Mouse (Mus musculus) adrenal gland (tissue): ENCODE results near the gene Mrps18b.
"Not testable (repeated sequence)": the region's sequence is repeated elsewhere in the genome, so short reads cannot be mapped to it uniquely, and the experiment has no call there.

ENCODE experiments used
- intact Hi-C: fragments of 180-260 bp; cut with DNase I; formaldehyde crosslinking; loops from one replicate; pipeline ENCODE4 v1.15.1; 2025
- long read RNA-seq, 2 experiments: library from polyadenylated mRNA; unstranded; transcript quantifications; one replicate each; pipeline ENCODE4 v2.0.0; 2020; ENCODE audit warnings: borderline replicate concordance in 1 of 2; ENCODE audit not compliant: insufficient replicate concordance in 1 of 2

The Mrps18b gene
- long read RNA-seq, experiment 1, transcript Mrps18b-201 (7 exons, 1,079 nt): major isoform, 74 of 81 reads
- long read RNA-seq, experiment 1, partial matches to known transcripts: 1 of 81 reads
- long read RNA-seq, experiment 1, other reads (novel, unspliced or antisense): 2 of 81 reads
- long read RNA-seq, experiment 2, transcript Mrps18b-201 (7 exons, 1,079 nt): major isoform, 79 of 91 reads
- long read RNA-seq, experiment 2, partial matches to known transcripts: 0 of 91 reads
- long read RNA-seq, experiment 2, other reads (novel, unspliced or antisense): 7 of 91 reads

DNA sequence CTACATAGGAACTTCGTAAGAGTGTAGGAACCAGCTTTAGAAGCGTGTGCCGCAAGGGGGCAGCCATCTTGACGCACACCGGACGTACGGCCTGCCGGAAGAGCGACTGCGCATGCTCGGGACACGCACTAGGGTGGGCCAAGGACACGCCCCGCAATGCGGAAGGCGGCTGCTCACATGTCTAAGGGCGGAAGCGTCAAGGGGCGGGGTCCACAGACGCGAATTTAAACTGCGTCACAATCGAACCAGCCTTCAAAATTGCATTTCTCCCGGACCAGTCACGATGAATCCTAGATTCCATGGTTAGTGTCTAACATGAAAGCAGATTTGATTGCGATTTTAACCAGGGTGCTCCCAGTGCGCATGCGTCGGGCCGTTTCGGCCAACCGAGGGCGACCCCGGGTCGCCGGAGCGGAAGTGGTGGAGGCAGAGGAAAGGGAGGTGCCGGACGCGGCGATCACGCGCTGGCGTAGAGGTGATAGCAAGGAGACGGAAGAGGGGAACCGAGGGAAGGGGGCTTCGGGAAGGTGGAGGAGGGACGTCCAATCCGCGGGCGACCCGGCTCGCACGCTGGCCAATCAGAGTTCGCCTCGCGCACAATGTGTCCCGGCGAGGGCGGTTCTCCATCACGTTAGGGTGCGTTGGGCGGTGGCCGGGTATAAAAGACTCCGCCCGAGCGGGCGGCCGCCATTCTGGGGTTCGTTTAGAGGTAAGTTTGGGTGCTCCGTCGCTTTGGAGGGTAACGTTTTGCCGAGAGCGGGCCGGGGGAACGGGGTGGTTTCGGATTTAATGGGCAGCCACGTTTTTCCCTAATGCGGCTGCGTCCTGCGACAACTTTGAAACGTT is at the start of gene Mrps18b, which contains the start of gene Ppp1r10:
Gene Mrps18b (minus strand): TSS at position 93 of the 846 bp plus-strand sequence.
Gene Ppp1r10 (plus strand): TSS at position 138 of the 846 bp plus-strand sequence.
- intact Hi-C loops: no loop called here

DNA sequence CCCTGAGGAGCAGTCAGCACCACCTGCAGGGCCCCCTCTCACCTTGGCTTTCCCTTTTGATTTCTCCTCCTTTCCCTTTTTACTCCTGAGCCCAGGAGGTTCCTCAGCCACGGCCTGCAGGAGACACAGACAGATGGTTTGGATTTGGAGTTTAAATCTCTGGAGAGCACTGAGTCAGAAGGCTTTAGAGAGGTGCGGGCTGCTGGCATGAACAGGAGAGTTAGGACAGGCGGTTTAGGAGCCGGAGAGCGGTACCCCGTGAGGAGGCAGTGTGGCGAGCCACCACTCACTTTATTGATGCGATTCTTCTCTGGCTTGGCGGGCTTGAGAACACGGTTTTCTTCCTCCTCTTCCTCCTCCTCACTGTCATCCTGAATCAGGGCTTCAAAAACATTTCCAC is 47.1 kb upstream of the Mrps18b start:
- intact Hi-C loops: no loop called here

DNA sequence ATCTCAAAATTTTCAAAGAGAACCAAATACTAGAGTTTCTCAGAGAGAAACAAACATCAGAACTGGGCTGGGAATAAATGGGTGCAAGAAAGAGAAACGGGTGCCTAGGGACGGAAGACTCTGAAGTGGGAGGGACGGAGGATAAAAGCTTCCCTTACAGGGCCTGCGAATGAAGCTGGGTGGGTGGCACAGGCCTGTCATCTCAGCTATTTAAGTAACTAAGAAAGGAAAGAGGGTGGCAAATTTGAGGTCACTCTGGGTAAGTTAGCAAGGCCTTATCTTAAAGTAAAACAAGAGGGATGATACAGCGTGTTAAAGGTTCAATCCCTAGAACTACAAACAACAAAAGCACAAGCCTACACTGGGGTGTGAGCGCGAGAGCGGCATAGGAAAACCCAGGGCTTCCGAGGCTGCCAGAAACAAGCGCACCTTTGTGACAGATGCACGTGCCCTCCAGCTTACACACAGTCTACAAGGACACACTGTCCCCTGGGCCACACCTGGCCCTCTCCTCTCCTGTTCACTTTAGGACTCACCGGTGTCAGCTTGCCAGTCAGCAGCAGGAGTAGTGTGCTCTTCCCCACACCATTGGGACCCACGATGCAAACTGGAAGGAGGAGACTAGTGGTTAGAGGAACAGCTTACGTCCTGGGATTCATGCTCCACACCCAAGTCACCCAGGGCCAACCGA is 42.5 kb upstream of the Mrps18b start:
- intact Hi-C loops: no loop called here

DNA sequence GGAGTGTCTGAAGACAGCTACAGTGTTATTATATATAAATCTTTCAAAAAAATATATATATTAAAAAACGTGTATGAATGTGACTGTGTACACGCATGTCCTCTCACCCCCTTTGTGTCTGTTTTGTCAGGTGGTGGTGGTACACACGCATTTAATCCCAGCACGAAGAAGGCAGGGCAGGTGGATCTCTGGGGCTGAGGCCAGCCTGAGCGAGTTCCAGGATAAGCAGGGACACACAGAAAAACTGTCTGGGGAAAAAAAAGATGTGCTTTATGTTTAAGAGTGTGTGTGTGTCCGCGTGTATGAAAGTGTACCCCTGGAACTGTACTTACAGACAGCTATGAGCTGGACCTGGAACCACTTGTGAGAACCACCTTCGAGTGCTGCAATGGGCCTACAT is 38.5 kb upstream of the Mrps18b start:
- intact Hi-C loops: no loop called here

DNA sequence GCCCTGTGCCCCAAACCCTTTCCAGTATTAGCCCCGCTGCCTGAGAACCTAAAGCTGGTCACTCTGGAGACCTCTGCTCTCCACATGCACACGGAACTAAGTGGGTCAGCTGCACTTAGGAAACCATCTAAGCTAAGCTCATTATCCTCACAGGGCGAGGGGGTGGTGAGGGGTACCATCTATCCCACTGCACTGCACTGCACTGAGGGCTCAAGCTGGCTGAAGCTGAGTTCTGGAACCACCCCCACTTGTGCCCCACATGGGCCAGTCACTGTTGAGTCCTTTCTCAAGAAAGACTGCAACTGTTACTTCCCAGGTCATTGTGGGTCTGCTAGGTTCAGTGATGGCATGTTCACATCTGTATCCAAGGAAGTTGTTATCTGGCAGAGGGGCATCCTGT is 36.4 kb upstream of the Mrps18b start:
- intact Hi-C loops: not testable (repeated sequence)

DNA sequence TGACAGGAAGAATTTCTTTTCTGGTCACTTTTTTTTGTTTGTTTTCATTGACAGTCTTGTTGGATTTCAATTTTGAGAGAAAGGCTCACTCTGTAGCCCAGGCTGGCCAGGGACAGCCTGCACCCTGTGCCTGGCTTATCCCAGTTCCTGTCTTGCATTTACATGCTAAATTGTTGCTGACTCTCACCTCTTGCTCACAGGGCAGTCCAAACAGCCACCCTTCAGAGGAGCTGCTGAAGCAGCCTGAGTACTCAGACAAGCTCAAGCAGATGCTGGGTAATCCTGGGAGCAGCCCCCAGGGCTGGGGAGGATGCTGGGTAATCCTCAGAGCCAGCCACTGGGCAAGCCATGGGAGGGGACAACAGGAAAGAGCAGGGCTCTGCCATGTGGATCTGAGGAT is 34.8 kb upstream of the Mrps18b start:
- intact Hi-C loops: not testable (repeated sequence)

DNA sequence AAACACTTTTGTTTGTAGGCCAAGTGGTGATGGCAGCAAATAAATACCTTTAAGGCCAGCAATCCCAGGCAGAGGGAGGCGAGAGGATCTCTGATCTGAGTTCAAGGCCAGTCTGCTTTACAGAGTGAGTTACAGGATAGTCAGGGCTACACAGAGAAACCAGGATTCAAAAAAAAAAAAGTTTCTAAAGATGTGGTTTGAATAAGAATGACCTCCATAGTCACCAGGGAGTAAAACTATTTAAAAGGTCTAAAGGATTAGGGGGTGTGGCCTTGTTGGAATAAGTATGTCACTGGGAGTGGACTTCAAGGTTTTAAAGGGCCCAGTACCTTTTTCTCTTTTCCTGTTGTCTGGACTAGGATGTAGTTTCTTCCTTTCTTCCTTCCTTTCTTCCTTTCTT is 23.8 kb upstream of the Mrps18b start:
- intact Hi-C loops: loop anchor here (2.0 kb wide), 1 partner anchor 53 kb away; no protein-coding TSS in a partner anchor

DNA sequence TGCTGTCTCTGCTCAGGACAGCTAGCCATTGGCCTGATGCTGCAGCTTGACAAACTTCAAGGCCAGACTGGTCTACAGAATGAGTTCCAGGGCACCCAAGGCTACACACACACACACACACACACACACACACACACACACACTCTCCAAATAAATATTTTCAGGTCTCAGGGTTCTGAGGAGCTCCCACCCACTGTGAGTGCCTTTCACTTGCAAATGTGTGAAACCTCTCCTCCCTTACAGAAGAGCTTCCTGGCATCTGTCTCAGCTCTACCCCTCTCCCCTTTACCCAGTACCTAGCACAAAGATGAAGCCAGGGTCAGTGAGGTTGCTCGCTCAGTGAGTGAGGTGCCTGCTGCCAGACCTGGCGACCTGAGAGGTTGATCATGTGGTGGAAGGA is 22.9 kb upstream of the Mrps18b start:
- intact Hi-C loops: loop anchor here (2.0 kb wide), 1 partner anchor 54 kb away; no protein-coding TSS in a partner anchor

DNA sequence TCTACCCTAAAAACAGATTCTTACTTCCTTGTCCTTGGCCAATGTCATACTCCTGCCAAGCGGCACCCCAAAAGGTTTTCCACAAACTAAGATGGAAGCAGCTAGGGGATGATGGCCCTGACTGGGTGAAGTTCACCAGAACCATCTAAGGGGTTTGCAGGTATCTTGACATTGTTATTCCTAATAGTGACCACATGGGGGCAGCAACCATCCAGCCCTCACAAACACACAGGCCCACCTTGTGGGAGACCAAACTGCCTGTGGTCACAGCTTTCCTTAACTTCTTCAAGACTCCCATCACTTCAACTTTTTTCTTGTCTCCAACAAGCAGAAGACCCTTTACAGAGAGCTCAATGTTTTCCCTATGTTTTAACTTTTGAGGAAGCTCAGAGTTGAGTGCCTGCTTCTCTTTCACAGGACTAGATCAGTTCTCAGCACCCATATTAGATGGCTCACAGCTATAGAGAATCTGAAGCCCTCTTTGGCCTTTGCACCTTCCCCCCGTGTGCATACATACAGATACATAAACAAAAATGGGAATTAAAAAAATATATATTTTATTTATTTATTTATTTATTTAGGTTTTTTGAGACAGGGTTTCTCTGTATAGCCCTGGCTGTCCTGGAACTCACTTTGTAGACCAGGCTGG is 21.6 kb upstream of the Mrps18b start:
- intact Hi-C loops: loop anchor here (2.0 kb wide), 1 partner anchor 55 kb away; no protein-coding TSS in a partner anchor

DNA sequence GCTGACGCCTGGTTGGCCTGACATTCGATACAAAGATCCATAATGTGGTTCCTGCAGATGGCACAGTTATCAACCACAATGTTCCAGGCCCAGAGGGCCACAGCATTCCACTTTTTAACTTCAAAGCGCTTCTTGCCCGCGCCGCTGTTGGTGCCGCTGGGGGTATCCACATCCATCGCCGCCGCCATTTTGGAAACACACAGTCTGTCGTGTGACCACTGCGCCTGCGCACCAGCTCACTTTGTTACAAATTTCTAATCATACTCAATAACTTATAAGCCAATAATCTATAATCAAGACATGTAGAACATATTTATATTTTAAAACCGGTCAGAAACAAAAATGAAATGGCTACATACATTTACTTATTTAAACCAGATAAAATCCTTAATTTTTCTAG is 19.6 kb upstream of the Mrps18b start:
- intact Hi-C loops: not testable (repeated sequence)

DNA sequence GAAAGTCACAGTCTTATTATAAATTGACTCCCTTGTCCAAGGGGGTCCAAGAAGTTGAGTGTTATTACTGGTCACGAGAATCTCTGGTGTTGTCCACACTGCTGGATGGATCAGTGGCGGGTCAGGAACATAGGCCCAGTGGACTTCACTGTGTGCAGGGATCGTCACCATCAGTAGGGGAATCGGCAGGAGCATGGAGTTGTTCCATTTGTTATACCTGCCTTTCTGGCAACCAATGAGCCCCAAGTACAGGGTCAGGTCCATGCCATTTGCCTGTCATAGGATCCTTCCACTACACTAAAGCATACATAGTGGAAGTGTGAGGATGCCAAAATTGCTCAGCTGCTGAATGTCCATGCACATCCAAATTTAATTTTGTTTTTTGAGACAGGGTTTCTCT is 16.4 kb upstream of the Mrps18b start:
- intact Hi-C loops: no loop called here

DNA sequence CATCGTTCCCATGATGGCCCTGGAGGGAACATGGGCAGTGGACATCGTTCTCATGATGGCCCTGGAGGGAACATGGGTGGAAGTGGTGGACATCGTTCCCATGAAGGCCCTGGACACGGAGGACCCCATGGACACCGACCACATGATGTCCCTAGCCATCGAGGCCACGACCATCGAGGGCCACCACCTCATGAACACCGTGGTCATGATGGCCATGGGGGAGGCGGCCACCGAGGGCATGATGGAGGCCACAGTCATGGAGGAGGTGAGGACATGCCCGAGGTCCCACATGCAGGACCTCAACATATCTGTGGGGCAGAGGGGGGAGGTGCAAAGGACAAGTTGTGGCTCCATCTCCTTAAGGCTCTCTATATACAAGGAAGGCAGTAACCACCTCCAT is 14.4 kb upstream of the Mrps18b start:
- intact Hi-C loops: no loop called here

DNA sequence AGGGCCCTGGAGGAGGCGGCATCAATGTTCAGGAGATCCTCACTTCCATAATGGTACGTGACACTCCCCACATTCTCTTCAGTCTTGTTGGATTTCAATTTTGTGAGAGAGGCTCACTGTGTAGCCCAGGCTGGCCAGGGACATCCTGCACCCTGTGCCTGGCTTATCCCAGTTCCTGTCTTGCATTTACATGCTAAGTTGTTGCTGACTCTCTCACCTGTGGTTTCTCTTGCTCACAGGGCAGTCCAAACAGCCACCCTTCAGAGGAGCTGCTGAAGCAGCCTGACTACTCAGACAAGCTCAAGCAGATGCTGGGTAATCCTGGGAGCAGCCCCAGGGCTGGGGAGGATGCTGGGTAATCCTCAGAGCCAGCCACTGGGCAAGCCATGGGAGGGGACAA is 13.3 kb upstream of the Mrps18b start:
- intact Hi-C loops: no loop called here

DNA sequence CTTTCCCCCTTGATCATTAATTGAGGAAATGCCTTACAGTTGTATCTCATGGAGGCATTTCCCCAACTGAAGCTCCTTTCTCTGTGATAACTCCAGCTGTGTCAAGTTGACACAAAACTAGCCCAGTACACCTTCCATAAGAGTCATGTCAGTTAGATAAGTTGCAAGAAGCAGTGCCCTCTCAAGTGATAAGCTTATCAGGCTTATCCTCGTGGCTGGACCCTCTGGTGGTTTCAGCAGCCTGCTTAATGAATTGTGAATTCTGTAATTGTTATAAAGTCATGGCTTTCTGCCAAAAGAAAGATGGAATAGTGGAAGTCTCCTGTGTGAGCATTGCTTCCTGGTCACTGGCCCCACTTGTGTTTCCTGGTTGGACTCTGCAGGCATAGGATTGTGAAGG is 11.3 kb upstream of the Mrps18b start:
- intact Hi-C loops: no loop called here

DNA sequence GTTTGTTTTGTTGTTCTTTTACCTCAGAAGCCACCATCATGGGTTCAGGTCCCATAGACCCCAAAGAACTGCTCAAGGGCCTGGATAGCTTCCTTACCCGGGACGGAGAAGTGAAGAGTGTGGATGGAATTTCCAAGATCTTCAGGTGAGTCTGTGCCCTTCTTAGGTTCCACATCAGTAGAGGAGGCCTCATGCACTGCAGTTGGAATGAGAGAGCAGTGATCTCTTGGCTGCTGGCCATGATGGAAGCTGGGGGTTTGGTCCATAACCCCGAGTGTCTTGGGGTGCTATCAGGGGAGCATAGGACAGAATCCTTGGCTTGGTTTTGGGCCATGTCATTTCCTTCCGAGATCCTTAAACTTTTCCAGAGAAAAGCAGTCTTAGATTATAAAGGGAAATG is 7.1 kb upstream of the Mrps18b start:
- intact Hi-C loops: loop anchor here (5.0 kb wide), 1 partner anchor 54 kb away; the partner anchor contains the start of gene Gnl1

DNA sequence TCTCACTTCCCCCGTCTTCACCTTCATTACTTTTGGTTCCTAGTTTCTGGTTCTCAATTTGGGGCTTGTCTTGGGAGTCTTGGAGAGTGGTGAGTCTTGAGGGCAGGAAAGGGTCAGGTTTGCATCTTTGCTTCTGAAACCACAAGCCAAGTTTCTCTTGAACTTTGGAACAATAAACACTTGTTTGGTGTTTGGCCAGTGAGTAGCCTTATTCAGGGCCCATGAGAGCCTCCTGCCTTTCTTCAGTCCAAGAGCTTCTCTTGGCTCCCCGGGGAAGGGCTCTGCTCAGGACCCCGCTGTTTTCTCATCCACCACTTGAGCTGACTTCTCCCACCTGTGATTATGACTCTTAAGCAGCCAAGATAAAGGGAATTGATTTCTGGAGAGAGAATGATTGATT is 6.4 kb upstream of the Mrps18b start:
- intact Hi-C loops: loop anchor here (5.0 kb wide), 1 partner anchor 55 kb away; the partner anchor contains the start of gene Gnl1

DNA sequence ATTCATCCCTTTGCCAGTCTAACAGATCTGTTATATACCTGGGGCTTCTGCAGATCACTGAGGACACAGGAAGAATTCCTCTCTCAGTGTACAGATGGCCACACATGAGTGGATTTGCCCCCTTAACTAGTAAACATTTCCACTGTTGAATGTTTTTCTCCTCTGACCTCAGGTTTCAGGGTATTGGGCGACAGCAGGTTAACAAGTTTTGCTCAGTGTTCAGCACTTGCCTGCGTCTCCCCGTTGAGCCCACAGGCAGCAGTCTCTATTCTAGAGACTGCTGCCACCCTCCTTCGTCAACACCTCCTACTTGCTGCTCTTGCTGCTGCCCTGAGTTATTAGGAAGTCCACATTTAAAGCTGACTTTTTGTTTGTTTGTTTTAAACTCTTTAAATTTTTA is 5.5 kb upstream of the Mrps18b start:
- intact Hi-C loops: loop anchor here (5.0 kb wide), 1 partner anchor 56 kb away; the partner anchor contains the start of gene Gnl1

DNA sequence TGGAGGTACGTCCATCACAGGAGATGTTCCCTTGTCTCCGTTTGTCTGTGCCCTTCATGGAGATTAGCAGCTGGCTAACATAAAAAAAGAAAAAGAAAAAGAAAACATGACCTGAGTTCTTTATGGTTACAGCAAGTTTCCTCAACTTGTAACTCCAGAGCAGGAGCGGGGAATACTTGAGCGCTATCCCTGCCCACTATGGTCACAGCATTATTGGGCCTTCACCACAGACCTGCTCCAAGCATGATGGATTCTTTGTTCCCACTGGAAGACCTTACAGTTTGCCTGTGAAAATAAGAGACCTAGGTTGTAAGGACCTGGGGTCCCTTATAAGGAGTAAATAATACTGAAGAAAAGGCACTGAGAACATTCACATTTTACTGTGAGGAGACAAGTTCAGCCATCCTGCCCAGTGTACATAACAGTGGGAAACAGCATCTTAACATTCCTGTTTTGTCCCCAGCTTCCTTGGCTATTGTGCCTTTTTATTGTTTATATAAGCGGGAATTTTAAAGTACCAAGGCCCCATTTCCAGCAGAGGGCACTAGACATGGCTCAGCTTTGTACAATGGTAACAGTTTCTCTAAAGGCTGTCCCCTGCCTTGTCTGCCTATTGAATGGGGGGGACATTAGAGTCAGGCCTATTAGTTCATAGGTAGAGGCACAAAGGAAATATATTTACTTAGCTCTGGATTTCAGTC is 4.8 kb upstream of the Mrps18b start:
- intact Hi-C loops: loop anchor here (5.0 kb wide), 1 partner anchor 56 kb away; the partner anchor contains the start of gene Gnl1

DNA sequence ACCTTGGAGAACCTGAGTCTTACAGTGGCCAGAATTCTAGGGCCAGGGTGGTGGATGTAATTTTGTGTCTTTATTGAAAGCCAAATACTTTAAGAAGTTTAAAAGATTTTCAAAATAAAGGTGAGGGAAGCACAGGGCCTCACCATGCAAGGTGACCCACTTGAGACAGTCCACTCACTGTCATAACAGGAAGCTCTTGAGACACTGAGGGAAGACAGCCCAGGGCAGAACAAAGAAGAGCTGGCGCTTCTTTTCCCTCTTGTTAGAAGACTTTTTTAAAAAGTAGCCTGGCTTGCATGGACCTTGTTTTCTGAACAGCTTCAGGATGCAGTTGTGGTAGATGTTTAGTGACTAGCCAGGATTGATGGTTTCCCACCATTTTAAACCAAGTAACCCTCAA is 4.2 kb upstream of the Mrps18b start:
- intact Hi-C loops: loop anchor here (5.0 kb wide), 1 partner anchor 57 kb away; the partner anchor contains the start of gene Gnl1

DNA sequence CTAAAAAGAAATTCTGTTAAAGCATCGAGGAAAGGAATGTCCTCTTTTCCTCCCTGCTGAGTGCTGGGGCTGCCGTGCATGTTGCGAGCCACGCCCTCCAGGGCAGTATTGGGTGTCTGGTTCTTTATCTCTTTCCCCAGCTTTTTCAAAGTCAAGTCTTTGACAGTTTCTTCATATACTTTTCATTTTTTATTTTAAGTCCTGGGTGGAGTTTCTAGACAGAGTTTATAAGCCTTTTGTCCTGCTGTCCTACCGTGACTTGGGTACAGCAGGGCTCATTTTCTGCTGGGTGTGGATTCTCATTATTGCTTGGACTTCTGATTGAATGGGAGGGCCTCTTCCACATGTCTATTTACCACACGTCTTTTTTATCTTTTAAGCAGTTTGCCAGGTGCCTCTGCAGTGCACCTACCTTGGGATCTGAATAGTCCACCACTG is 3.7 kb upstream of the Mrps18b start:
- intact Hi-C loops: loop anchor here (5.0 kb wide), 1 partner anchor 57 kb away; the partner anchor contains the start of gene Gnl1
